Comparison of ENCODE assay signal across 22 mouse cellular contexts in the genomic region with DNA sequence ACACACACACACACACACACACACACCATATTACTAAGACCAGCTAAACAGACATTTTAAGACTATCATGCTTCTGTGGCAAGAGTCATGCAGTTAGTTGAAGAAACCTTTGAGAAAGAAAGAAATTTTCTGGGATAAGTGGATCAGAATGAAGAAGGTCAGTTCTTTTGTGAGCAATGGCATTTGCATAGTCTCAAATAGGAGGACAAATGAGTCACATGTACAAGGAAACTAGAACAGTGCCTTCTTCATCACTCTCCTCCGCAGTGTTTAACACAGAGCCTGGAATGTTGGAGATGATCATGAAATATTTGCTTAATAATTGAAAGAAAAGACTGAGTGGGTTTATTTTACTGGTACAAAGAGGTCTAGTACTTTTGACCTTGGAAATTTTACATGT.
DNase-seq lines count a peak whose midpoint lies in the region; ATAC-seq and TF ChIP-seq lines count a peak whose summit lies in the region.
"Had no signal": no experiment of that assay in that cellular context is flagged by ENCODE, and none has a peak within 500 bp of the region (broad histone marks: within the 10 kb centered on the region; RNA-seq: fewer than 3 reads in every experiment).

No protein-coding gene starts in this region.

- peak overlapping the region; percentile 3; the same call in 1 of the 2 replicates for H3K27ac ChIP-seq in left cerebral cortex, adult 2 months
- H3K27ac ChIP-seq in heart, embryonic 10.5 days = no peak overlapping the region

- H3K4me3 ChIP-seq in left cerebral cortex, adult 2 months = no peak overlapping the region
- H3K4me3 ChIP-seq in heart, embryonic 10.5 days = no peak overlapping the region

- H3K27me3 ChIP-seq in heart, embryonic 10.5 days (ENCODE audit: insufficient read depth, poor library complexity, severe bottlenecking) = no peaks in the 10 kb centered on the region
- H3K27me3 ChIP-seq: CH12.LX had no signal

- WGBS in heart, embryonic 10.5 days = 97% methylated on average over 1 of the region's 1 CpGs

- no peak for TF ChIP-seq CTCF in left cerebral cortex, adult 2 months (IDR thresholded peaks at IDR 0.05)

- ATAC-seq in frontal cortex, adult (ENCODE audit: low TSS enrichment) = peak; percentile 59; the same call in 1 of the 2 replicates
- ATAC-seq: activated CD4-positive, CD25-positive, alpha-beta regulatory T cell, adult 4 months; CD4-positive, CD25-positive, alpha-beta regulatory T cell, adult 4 months; Patski had no signal

- no peak for DNase-seq in frontal cortex, postnatal 10 days (ENCODE audit: low spot score in 2 of 2)
- no peak for DNase-seq in left cerebral cortex, adult 2 months (ENCODE audit: extremely low spot score in 1 of 2, low spot score in 2 of 2)
- DNase-seq in left cerebral cortex, adult 18-20 months (ENCODE audit: low spot score in 2 of 2) = no peak
- peak; percentile 56 for DNase-seq in Muller cell, postnatal 12 days (ENCODE audit: inconsistent ontology term)
- no peak for DNase-seq in heart, embryonic 10.5 days (ENCODE audit: low spot score)
- DNase-seq: adrenal gland, adult 2 months; adrenal gland, adult 8-10 months; adrenal gland, postnatal 10 days; adrenal gland, postnatal 14 days; adrenal gland, postnatal 25 days; adrenal gland, postnatal 36 days; B cell, adult 2 months; cerebellum, adult 11 months; cerebellum, adult 11-12 months; cerebellum, adult 18-20 months; cerebellum, adult 2 months had no signal

- intact Hi-C loops in left cerebral cortex, adult 2 months (cut with DNase I) = loop anchor here (5.0 kb wide), 1 partner anchor 228 kb away; no protein-coding TSS in a partner anchor

- no peaks in the 10 kb centered on the region for H3K9me3 ChIP-seq in heart, embryonic 10.5 days
- H3K9me3 ChIP-seq: G1E had no signal

- no peaks in the 10 kb centered on the region for H3K4me1 ChIP-seq in heart, embryonic 10.5 days

- no peaks in the 10 kb centered on the region for H3K36me3 ChIP-seq in heart, embryonic 10.5 days
- H3K36me3 ChIP-seq: G1E had no signal
